Mouse (Mus musculus) limb, embryonic 14.5 days (tissue): ENCODE measurements at regions not wholly inside any gene's neighbourhood (a gene's known extent, or its start where the extent isn't known, plus 50 kb on each side); places are given as distances from the start of the nearest gene placed in this dataset.

ENCODE experiments used
- ATAC-seq: fragments of 200-750 bp; cut with Nextera tagmentation; 2 replicates; pipeline ENCODE4 v1.8.0; 2017; ENCODE audit warnings: low read depth, moderate number of reproducible peaks, moderate TSS enrichment; ENCODE audit not compliant: low FRiP score
- DNase-seq: peaks from one replicate; pipeline ENCODE4 v3.0.0-alpha.2; 2015; ENCODE audit warnings: low spot score
- H3K27ac ChIP-seq: fragments of 300-500 bp; sonication (generic); replicated peaks from 2 replicates; pipeline ENCODE4 v1.5.1; 2014; ENCODE audit warnings: low read depth, mild to moderate bottlenecking, low read length, moderate library complexity, mixed read lengths
- H3K27me3 ChIP-seq: fragments of 300-500 bp; sonication (generic); 2 replicates; pipeline ENCODE4 v1.6.1; 2014; ENCODE audit warnings: low read length, mixed read lengths; ENCODE audit not compliant: control insufficient read depth, insufficient read depth
- H3K36me3 ChIP-seq: fragments of 300-500 bp; sonication (generic); 2 replicates; pipeline ENCODE4 v1.6.1; 2014; ENCODE audit warnings: mild to moderate bottlenecking, low read length, moderate library complexity, mixed read lengths; ENCODE audit not compliant: control insufficient read depth, insufficient read depth
- H3K4me1 ChIP-seq: fragments of 300-500 bp; sonication (generic); 2 replicates; pipeline ENCODE4 v1.6.1; 2014; ENCODE audit warnings: antibody characterized with exemption, low read length, mixed read lengths; ENCODE audit not compliant: control insufficient read depth, insufficient read depth
- H3K4me2 ChIP-seq: fragments of 300-500 bp; sonication (generic); replicated peaks from 2 replicates; pipeline ENCODE4 v1.6.1; 2014; ENCODE audit warnings: low read depth, mild to moderate bottlenecking, low read length, moderate library complexity; ENCODE audit not compliant: severe bottlenecking
- H3K4me3 ChIP-seq: fragments of 300-500 bp; sonication (generic); replicated peaks from 2 replicates; pipeline ENCODE4 v1.5.1; 2014; ENCODE audit warnings: low read length
- H3K9ac ChIP-seq: fragments of 300-500 bp; sonication (generic); 2 replicates; pipeline ENCODE4 v1.6.1; 2014; ENCODE audit warnings: mild to moderate bottlenecking, low read depth, low read length, moderate library complexity; ENCODE audit not compliant: severe bottlenecking
- H3K9me3 ChIP-seq: fragments of 300-500 bp; sonication (generic); 2 replicates; pipeline ENCODE4 v1.6.1; 2016; ENCODE audit warnings: low read length; ENCODE audit not compliant: control insufficient read depth
- POLR2A ChIP-seq: fragments of 200-500 bp; IDR thresholded peaks from 2 replicates; pipeline ENCODE4 v1.8.0; 2012; ENCODE audit warnings: inconsistent platforms, mild to moderate bottlenecking, moderate library complexity, borderline replicate concordance; ENCODE audit not compliant: insufficient read depth, insufficient read length; ENCODE audit errors: extremely low read depth
- WGBS: fragments of 180-500 bp; shearing (Covaris S2); extraction: QIAGEN DNeasy Blood & Tissue Kit; methylation state at CpG from one replicate; pipeline ENCODE4 v1.1.7; 2014; 5-methylcytosine and 5-hydroxymethylcytosine counted together

DNA sequence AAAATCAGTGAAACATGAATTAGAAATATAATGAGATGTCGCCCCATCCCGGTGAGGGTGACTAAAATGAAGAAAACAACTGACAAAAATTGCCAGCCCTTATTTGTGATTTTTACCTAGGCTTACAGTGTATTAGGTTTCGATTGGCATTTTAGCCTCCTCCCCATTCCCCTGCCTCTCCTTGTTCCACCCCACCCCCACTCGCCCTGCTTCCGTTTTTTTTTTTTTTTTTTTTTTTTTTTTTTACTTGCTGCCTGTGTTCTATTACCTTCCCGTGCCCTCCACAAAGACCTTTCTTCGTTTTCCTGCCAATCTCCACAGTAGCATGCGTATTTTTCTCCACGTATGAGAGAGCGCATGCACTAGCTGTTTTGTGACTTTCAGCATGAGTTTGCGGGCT, 435.3 kb upstream of the Gm10131 start:
- Histone ChIP-seq H3K4me2 (peak overlapping the region; percentile 40), H3K9me3 (no peaks in the 10 kb centered on the region), H3K36me3 (no peaks in the 10 kb centered on the region), H3K9ac (no peak overlapping the region), H3K4me3 (peak overlapping the region; percentile 4; the same call in 1 of the 2 replicates), H3K27ac (no peak overlapping the region), H3K4me1 (no peaks in the 10 kb centered on the region; the same call in 1 of the 2 replicates), H3K27me3 (no peaks in the 10 kb centered on the region)
- 11% methylated on average over 11 of the region's 11 CpGs for WGBS
- no peak for DNase-seq
- TF ChIP-seq POLR2A = no peak
- no peak for ATAC-seq

DNA sequence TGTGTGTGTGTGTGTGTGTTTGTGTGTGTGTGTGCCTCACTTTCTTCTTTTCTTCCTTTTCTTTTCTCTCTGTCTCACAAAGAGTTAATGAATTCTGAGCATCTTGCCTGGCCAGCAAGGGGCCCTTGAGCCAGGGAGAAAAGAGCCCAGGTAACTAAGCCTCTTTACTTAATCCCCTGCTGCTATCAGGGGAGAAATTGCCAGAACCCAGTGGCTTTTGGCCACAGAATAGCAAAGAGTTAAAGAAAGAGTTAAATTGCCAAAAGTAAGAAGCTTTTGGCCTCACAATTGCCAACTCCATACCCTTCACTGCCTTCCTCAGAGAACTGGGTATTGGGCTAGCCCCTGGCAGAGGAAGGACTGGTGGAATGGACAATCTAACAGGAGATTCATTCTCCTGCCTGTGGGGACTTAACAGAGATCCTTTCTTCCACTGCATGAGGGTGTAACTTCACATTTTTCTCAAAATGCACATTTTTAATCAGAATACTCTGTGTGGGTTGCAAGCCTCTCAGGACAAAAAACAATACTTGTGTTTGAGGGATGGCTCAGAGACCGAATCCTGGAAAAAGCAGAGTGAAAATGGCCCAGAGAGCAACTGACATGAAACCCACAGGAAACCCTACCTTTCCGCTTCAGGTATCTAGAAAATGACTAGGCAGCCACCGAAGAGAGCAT, 431.0 kb upstream of the Gm10131 start:
- H3K9ac ChIP-seq = no peak overlapping the region
- DNase-seq (no peak), ATAC-seq (no peak)
- H3K9me3 ChIP-seq = no peaks in the 10 kb centered on the region
- no peak overlapping the region for H3K27ac ChIP-seq
- no peak overlapping the region for H3K4me2 ChIP-seq
- TF ChIP-seq POLR2A = no peak
- WGBS = 87% methylated on average over 3 of the region's 3 CpGs
- no peaks in the 10 kb centered on the region for H3K27me3 ChIP-seq
- no peak overlapping the region for H3K4me3 ChIP-seq
- no peaks in the 10 kb centered on the region; the same call in 1 of the 2 replicates for H3K4me1 ChIP-seq
- H3K36me3 ChIP-seq = no peaks in the 10 kb centered on the region

DNA sequence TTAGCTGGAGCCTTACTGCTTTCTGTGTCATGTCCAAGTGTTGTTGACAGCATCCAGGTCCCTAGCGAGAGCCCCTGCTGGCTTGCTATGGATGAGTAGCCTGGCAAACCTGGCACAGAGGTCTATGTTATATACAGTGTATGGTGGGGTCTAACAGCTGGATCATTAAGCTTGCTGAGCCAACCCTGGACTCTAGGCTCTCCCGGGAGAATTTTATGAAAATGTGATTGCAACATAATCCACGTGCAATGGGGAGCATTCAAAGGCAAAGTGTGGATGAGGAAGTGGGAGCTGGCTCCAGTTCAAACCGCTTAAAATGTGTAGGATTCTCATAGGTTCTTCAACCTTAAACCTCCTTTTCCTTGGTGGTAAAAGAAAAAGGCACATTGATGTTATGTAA, 427.7 kb upstream of the Gm10131 start:
- DNase-seq = no peak
- 38% methylated on average over 4 of the region's 4 CpGs for WGBS
- no peak for ATAC-seq
- H3K27me3 ChIP-seq = no peaks in the 10 kb centered on the region
- no peaks in the 10 kb centered on the region for H3K9me3 ChIP-seq
- no peak overlapping the region for H3K4me3 ChIP-seq
- no peak overlapping the region for H3K4me2 ChIP-seq
- no peak overlapping the region for H3K27ac ChIP-seq
- no peak for TF ChIP-seq POLR2A
- H3K4me1 ChIP-seq = no peaks in the 10 kb centered on the region
- no peaks in the 10 kb centered on the region for H3K36me3 ChIP-seq
- H3K9ac ChIP-seq = no peak overlapping the region

DNA sequence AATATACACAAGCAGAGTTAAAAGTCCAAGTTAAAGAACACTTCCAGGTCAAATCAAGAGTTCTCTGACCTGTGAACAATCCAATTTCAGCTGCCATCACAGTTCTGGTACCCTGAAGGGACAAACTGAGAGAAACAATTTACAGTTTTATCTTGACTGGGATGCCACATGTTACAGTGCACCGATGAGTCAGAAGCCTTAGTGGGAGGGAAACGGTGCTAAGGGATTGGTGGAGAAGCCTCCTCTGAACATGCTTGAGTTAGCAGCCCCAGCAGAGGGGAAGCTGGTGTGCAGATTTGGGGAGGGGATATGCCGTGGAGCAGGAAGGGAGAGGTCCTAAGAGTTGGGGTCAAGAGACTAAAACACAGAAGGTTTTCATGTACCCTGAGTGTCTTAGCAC, 423.9 kb upstream of the Gm10131 start:
- DNase-seq (no peak), ATAC-seq (no peak)
- H3K27me3 ChIP-seq = no peaks in the 10 kb centered on the region
- H3K4me1 ChIP-seq = peaks cover 8% of the 10 kb centered on the region
- H3K9me3 ChIP-seq = no peaks in the 10 kb centered on the region
- no peak overlapping the region for H3K9ac ChIP-seq
- H3K36me3 ChIP-seq = no peaks in the 10 kb centered on the region
- 77% methylated on average over 3 of the region's 3 CpGs for WGBS
- H3K4me3 ChIP-seq = no peak overlapping the region
- H3K4me2 ChIP-seq = no peak overlapping the region
- H3K27ac ChIP-seq = no peak overlapping the region
- TF ChIP-seq POLR2A = no peak

DNA sequence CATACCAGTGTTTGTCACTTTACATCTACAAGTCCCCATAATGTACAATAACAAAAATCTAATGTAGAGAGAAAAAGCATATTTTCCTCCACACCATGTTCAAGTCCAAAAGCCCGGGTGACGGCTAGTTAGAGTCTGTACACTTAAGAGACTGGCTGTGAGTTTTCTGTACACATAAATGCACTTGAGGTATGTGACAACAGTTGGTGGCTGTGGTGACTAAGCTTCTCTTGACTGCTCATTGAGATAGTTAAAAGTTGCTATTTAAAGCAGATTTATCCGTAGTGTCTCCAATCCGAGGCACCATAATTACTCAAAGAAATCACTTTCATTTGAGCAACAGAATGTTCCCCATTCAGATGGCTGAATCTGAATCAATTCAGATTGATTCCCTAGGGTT, 421.9 kb upstream of the Gm10131 start:
- Histone ChIP-seq H3K27me3 (no peaks in the 10 kb centered on the region), H3K4me3 (no peak overlapping the region), H3K4me2 (no peak overlapping the region), H3K9ac (no peak overlapping the region), H3K9me3 (no peaks in the 10 kb centered on the region), H3K4me1 (peaks cover 8% of the 10 kb centered on the region), H3K27ac (no peak overlapping the region), H3K36me3 (no peaks in the 10 kb centered on the region)
- DNase-seq = no peak
- whole genome bisulfite sequencing = 87% methylated on average over 4 of the region's 4 CpGs
- no peak for TF ChIP-seq POLR2A
- no peak for ATAC-seq
